Mouse (Mus musculus) adrenal gland, postnatal 0 days (tissue): ENCODE measurements around the gene Vma21. TPM values are rescaled to one million over a fixed set of nuclear protein-coding genes. Genes with fewer than 3 reads are reported as not detected.

Experiments used
- polyA plus RNA-seq: library from polyadenylated mRNA; unstranded; fragments of >200 nt; fragmentation: Nextera tagmentation; extraction: Ambion mirVana; gene quantifications from 2 replicates; pipeline ENCODE4 v1.2.1, GENCODE M21; 2015

Vma21 gene
- polyA plus RNA-seq: 45.6 and 67.6 TPM in 2 replicates

GRCm38 (mm10) chrX:71815631-71816345, at the start of gene Vma21:
Gene Vma21, plus strand, starts transcription at chrX:71815924.

Other genes with a start within 250 kb of the Vma21 start
- gene Gpr50, start 152.3 kb upstream of the Vma21 start, polyA plus RNA-seq: 0.18 and 0.43 TPM in 2 replicates
- 0.21 TPM in 1 of 2 replicates, not detected in the other for gene Gm1141, start 105.1 kb downstream of the Vma21 start, polyA plus RNA-seq
- 3.7 and 4.0 TPM in 2 replicates for gene Prrg3, start 146.7 kb downstream of the Vma21 start, polyA plus RNA-seq
- 0.33 and 0.69 TPM in 2 replicates for gene Fate1, start 157.1 kb downstream of the Vma21 start, polyA plus RNA-seq
- 0.04 and 0.05 TPM in 2 replicates for gene Cnga2, start 175.9 kb downstream of the Vma21 start, polyA plus RNA-seq